Mouse (Mus musculus): ENCODE data around the gene Flrt1. TPM values are rescaled to one million over a fixed set of nuclear protein-coding genes. Genes with fewer than 3 reads are reported as not detected.

Gene Flrt1
- polyA plus RNA-seq, 1 experiment from 2014 or later, result 5.6 TPM

- no peak overlapping the region for H3K4me3 ChIP-seq (ENCODE audit: low read depth, low read length)
- peaks cover 14% of the 10 kb centered on the region for H3K27me3 ChIP-seq (ENCODE audit: control insufficient read depth, insufficient read depth, low read length)
- H3K4me2 ChIP-seq (replicated peaks; ENCODE audit: low read depth, low read length), result no peak overlapping the region
- peaks cover 14% of the 10 kb centered on the region for H3K4me1 ChIP-seq (replicated peaks; ENCODE audit: control insufficient read depth, insufficient read depth, low read length)
- no peaks in the 10 kb centered on the region for H3K36me3 ChIP-seq (ENCODE audit: control insufficient read depth, insufficient read depth, low read length)
- no peak overlapping the region for H3K27ac ChIP-seq (ENCODE audit: low read depth, low read length)
- no peak overlapping the region for H3K9ac ChIP-seq (ENCODE audit: low read depth, low read length)
- 45% methylated on average over 12 of the region's 12 CpGs for WGBS
- ATAC-seq (ENCODE audit: low FRiP score) (no peak), DNase-seq (ENCODE audit: low spot score) (no peak)
- no peaks in the 10 kb centered on the region for H3K9me3 ChIP-seq (ENCODE audit: control insufficient read depth, low read length)
Observed at GRCm38 (mm10) chr19:7073997-7074781, 31.3 kb downstream of the Flrt1 start.

- Histone ChIP-seq H3K27me3 (ENCODE audit: control insufficient read depth, insufficient read depth, low read length) (peaks cover 10% of the 10 kb centered on the region), H3K36me3 (ENCODE audit: control insufficient read depth, insufficient read depth, low read length) (no peaks in the 10 kb centered on the region), H3K9ac (ENCODE audit: low read depth, low read length) (no peak overlapping the region), H3K4me2 (replicated peaks; ENCODE audit: low read depth, low read length) (no peak overlapping the region), H3K9me3 (ENCODE audit: control insufficient read depth, low read length) (no peaks in the 10 kb centered on the region), H3K4me3 (ENCODE audit: low read depth, low read length) (no peak overlapping the region), H3K27ac (ENCODE audit: low read depth, low read length) (no peak overlapping the region), H3K4me1 (replicated peaks; ENCODE audit: control insufficient read depth, insufficient read depth, low read length) (peaks cover 30% of the 10 kb centered on the region)
- DNase-seq (ENCODE audit: low spot score), result no peak
- no peak for ATAC-seq (ENCODE audit: low FRiP score)
- WGBS, result 65% methylated on average over 6 of the region's 6 CpGs
Observed at GRCm38 (mm10) chr19:7072221-7072620, 33.3 kb downstream of the Flrt1 start.

- 15% methylated on average over 4 of the region's 4 CpGs for WGBS
- Histone ChIP-seq H3K4me1 (replicated peaks; ENCODE audit: control insufficient read depth, insufficient read depth, low read length) (peaks cover 44% of the 10 kb centered on the region), H3K27ac (ENCODE audit: low read depth, low read length) (peak overlapping the region; percentile 62; the same call in 1 of the 2 replicates), H3K9ac (ENCODE audit: low read depth, low read length) (no peak overlapping the region), H3K4me3 (ENCODE audit: low read depth, low read length) (no peak overlapping the region), H3K36me3 (ENCODE audit: control insufficient read depth, insufficient read depth, low read length) (no peaks in the 10 kb centered on the region), H3K9me3 (ENCODE audit: control insufficient read depth, low read length) (no peaks in the 10 kb centered on the region), H3K4me2 (replicated peaks; ENCODE audit: low read depth, low read length) (peak overlapping the region; percentile 20; the same call in 1 of the 2 replicates), H3K27me3 (ENCODE audit: control insufficient read depth, insufficient read depth, low read length) (peaks cover 12% of the 10 kb centered on the region)
- DNase-seq (ENCODE audit: low spot score), result peak; percentile 37
- ATAC-seq (ENCODE audit: low FRiP score), result no peak
Observed at GRCm38 (mm10) chr19:7070775-7071174, 34.8 kb downstream of the Flrt1 start.

GRCm38 (mm10) chr19:7069781-7070763, 35.5 kb downstream of the Flrt1 start:
- ATAC-seq (ENCODE audit: low FRiP score), result peak; percentile 25; the same call in 1 of the 2 replicates

GRCm38 (mm10) chr19:7068661-7069531, 36.6 kb downstream of the Flrt1 start:
- ATAC-seq (ENCODE audit: low FRiP score) (0 out of 2 replicates have a peak, but pooled peaks have one; percentile 3), DNase-seq (ENCODE audit: low spot score) (peak; percentile 52)
- Histone ChIP-seq H3K4me3 (ENCODE audit: low read depth, low read length) (no peak overlapping the region), H3K4me2 (replicated peaks; ENCODE audit: low read depth, low read length) (no peak overlapping the region), H3K9ac (ENCODE audit: low read depth, low read length) (0 out of 2 replicates have a peak overlapping the region, but pooled peaks have one; percentile 7), H3K9me3 (ENCODE audit: control insufficient read depth, low read length) (no peaks in the 10 kb centered on the region), H3K27ac (ENCODE audit: low read depth, low read length) (peak overlapping the region; percentile 62), H3K27me3 (ENCODE audit: control insufficient read depth, insufficient read depth, low read length) (peaks cover 9% of the 10 kb centered on the region), H3K36me3 (ENCODE audit: control insufficient read depth, insufficient read depth, low read length) (no peaks in the 10 kb centered on the region; the same call in 1 of the 2 replicates), H3K4me1 (replicated peaks; ENCODE audit: control insufficient read depth, insufficient read depth, low read length) (peaks cover 44% of the 10 kb centered on the region)
- 43% methylated on average over 11 of the region's 11 CpGs for WGBS

More at GRCm38 (mm10) chr19:7069781-7070763, 35.5 kb downstream of the Flrt1 start:
- Histone ChIP-seq H3K4me1 (replicated peaks; ENCODE audit: control insufficient read depth, insufficient read depth, low read length) (peaks cover 44% of the 10 kb centered on the region), H3K9me3 (ENCODE audit: control insufficient read depth, low read length) (no peaks in the 10 kb centered on the region), H3K27me3 (ENCODE audit: control insufficient read depth, insufficient read depth, low read length) (peaks cover 12% of the 10 kb centered on the region), H3K9ac (ENCODE audit: low read depth, low read length) (no peak overlapping the region), H3K4me3 (ENCODE audit: low read depth, low read length) (no peak overlapping the region), H3K27ac (ENCODE audit: low read depth, low read length) (peak overlapping the region; percentile 62), H3K36me3 (ENCODE audit: control insufficient read depth, insufficient read depth, low read length) (no peaks in the 10 kb centered on the region; the same call in 1 of the 2 replicates), H3K4me2 (replicated peaks; ENCODE audit: low read depth, low read length) (peak overlapping the region; percentile 20; the same call in 1 of the 2 replicates)
- DNase-seq (ENCODE audit: low spot score), result peak; percentile 65
- WGBS, result 3% methylated on average over 31 of the region's 35 CpGs

GRCm38 (mm10) chr19:7068136-7068535, 37.4 kb downstream of the Flrt1 start:
- Histone ChIP-seq H3K9ac (ENCODE audit: low read depth, low read length) (no peak overlapping the region), H3K4me2 (replicated peaks; ENCODE audit: low read depth, low read length) (no peak overlapping the region), H3K27ac (ENCODE audit: low read depth, low read length) (no peak overlapping the region), H3K36me3 (ENCODE audit: control insufficient read depth, insufficient read depth, low read length) (no peaks in the 10 kb centered on the region; the same call in 1 of the 2 replicates), H3K4me1 (replicated peaks; ENCODE audit: control insufficient read depth, insufficient read depth, low read length) (peaks cover 44% of the 10 kb centered on the region), H3K27me3 (ENCODE audit: control insufficient read depth, insufficient read depth, low read length) (peaks cover 9% of the 10 kb centered on the region), H3K9me3 (ENCODE audit: control insufficient read depth, low read length) (no peaks in the 10 kb centered on the region), H3K4me3 (ENCODE audit: low read depth, low read length) (no peak overlapping the region)
- ATAC-seq (ENCODE audit: low FRiP score), result peak; percentile 44
- DNase-seq (ENCODE audit: low spot score), result peak; percentile 92
- 5% methylated on average over 14 of the region's 14 CpGs for WGBS

- no peak for ATAC-seq (ENCODE audit: low FRiP score)
- H3K4me1 ChIP-seq (replicated peaks; ENCODE audit: control insufficient read depth, insufficient read depth, low read length), result peaks cover 44% of the 10 kb centered on the region
Observed at GRCm38 (mm10) chr19:7067344-7068050, 38.0 kb downstream of the Flrt1 start.

More at GRCm38 (mm10) chr19:7067344-7068050, 38.0 kb downstream of the Flrt1 start:
- no peak overlapping the region for H3K4me2 ChIP-seq (replicated peaks; ENCODE audit: low read depth, low read length)
- DNase-seq (ENCODE audit: low spot score), result no peak
- H3K27ac ChIP-seq (ENCODE audit: low read depth, low read length), result no peak overlapping the region
- 56% methylated on average over 20 of the region's 20 CpGs for WGBS
- no peaks in the 10 kb centered on the region; the same call in 1 of the 2 replicates for H3K36me3 ChIP-seq (ENCODE audit: control insufficient read depth, insufficient read depth, low read length)
- H3K27me3 ChIP-seq (ENCODE audit: control insufficient read depth, insufficient read depth, low read length), result peaks cover 5% of the 10 kb centered on the region
- H3K4me3 ChIP-seq (ENCODE audit: low read depth, low read length), result no peak overlapping the region
- 0 out of 2 replicates have a peak overlapping the region, but pooled peaks have one; percentile 23 for H3K9ac ChIP-seq (ENCODE audit: low read depth, low read length)
- no peaks in the 10 kb centered on the region for H3K9me3 ChIP-seq (ENCODE audit: control insufficient read depth, low read length)

Measured in hindbrain, embryonic 11.5 days (tissue).